Mouse (Mus musculus) B cell, adult 62 days (primary cell): Measurements from ENCODE around the gene Nxpe3. TPM values are rescaled to one million over a fixed set of nuclear protein-coding genes. Genes with fewer than 3 reads are reported as not detected.

Source experiments
- total RNA-seq: library from RNA; stranded (reverse); gene quantifications from 4 replicates; pipeline ENCODE4 v1.2.4, GENCODE M21; 2023

The Nxpe3 gene
- total RNA-seq: 22.6 to 28.6 TPM (median 24.6 TPM) in 4 replicates

DNA sequence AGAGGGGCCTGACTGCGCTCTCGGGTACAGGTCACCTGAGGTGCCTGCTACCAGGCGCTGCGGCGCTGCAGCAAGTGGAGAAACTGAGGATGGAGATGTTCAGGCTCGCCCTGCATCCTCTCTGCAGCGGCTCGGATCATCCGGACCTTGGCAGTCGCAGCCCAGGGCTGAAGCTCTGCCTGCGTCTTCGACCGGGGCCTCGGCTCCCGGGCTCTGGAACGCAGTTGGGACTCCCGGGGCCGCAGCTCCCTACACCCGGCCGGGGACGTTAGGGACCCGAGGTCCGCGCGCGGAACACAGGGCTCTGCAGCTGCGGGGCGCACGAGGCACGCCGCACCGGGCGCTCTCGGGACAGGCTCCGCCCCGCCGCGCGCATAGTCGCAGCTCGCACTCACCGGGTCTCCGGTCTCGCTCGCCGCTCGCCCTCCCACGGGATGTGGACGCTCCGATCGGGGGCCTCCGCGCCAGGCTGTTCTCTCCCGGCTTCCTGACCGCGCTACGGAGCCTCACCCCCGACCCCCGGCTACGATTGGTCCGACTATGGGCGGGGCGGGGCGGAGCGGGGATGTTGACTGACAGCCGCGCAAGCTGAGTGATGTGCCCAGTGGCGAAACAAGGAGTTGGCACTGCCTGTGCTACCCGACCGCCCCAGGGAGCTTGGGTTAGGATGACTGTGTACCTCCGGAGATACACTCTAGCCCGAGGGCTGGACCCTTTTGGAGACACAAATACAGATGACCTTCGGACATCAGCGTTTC is at the start of gene Nxpe3:
Gene Nxpe3, minus strand, starts transcription at position 393 of the 758 bp plus-strand sequence.

DNA sequence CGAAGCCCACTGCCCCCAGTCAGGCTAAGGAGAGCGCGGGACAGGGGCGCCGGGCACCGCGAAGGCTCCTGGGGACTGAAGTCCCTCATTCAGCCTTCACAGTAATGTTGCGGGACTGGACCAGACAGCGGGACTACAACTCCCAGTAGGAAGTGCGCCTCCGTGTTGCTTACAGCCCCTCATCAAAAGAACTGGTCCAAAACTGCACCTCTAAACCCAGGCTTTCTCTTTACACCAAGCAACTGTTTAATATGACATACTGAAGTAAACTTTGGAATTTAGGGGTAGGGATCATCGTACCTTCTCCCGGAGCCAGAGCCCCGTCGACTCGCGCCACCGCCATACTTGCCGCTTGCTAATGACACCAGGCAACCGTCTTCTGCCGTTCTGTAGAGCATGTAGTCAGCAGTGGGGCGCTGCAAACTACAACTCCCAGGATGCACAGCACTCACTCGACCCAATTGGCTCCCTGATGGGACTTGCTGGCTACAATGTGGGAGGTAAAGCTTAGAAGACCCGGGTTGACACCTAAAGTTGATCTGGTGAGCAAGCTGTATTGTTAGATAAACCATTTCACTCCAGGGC is 39.5 kb upstream of the Nxpe3 start, which contains the start of gene Cep97:
Gene Cep97, minus strand, starts transcription at position 403 of the 585 bp plus-strand sequence.

DNA sequence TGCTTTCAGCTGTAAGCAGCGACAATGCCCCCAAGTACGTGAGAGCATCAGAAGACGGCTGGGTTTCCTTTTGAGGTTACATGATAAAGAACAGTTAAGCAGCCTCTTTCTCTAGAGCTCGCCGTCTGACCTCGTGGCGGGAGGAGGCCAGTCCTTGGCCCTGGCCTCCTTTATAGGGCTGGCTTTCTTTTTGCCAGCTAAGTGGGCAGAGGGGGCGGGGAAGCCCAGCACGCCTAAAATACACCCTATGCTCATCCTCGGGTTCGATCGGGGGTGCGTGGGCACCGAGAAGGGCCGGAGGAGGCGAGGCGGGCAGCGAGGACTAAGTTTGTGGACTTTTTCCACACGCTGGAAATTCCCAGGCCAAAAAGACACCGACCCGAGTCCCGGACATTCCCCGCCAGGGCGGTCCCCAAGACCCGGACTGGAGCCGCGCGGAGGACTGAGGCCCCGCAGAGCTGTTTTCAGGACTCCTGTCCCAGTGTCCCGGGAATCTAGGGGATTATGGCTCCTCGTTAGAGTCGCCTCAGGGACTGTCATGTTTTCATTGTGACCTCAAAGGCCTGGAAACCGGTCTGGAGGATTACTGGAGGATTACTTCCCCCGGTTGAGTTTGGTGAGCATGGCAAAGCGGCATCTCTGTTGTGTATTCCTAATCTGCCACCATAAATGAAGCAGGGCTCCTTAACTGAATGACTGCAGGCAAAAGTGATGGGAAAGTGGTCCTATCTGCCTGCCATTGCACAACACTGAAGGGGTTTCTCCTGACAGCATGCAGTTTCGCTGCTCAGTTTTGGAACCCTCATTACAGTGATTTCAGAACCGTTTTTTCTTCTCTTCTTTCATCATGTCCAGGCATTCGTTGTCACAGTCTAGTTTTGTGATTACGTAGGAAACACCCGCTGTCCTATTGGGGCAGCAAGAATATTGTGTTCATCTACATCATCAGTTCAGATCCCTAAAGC is 56.3 kb downstream of the Nxpe3 start, which contains the start of gene Nfkbiz:
Gene Nfkbiz, minus strand, starts transcription at position 390 of the 965 bp plus-strand sequence.

Other genes with a start within 250 kb of the Nxpe3 start
- 76.9 to 100 TPM (median 86.5 TPM) in 4 replicates for gene Nfkbiz, start 56.4 kb downstream of the Nxpe3 start, total RNA-seq
- gene Cep97, start 39.6 kb upstream of the Nxpe3 start, total RNA-seq: 12.1 to 16.5 TPM (median 14.0 TPM) in 4 replicates
- gene Rpl24, start 71.0 kb upstream of the Nxpe3 start, total RNA-seq: 751 to 839 TPM (median 789 TPM) in 4 replicates
- 45.3 to 52.9 TPM (median 48.7 TPM) in 4 replicates for gene Zbtb11, start 78.6 kb upstream of the Nxpe3 start, total RNA-seq
- 101 to 112 TPM (median 108 TPM) in 4 replicates for gene Pcnp, start 134.5 kb upstream of the Nxpe3 start, total RNA-seq
- 11.1 to 15.0 TPM (median 12.9 TPM) in 4 replicates for gene Trmt10c, start 142.5 kb upstream of the Nxpe3 start, total RNA-seq
- 80.7 to 95.7 TPM (median 87.1 TPM) in 4 replicates for gene Senp7, start 153.1 kb upstream of the Nxpe3 start, total RNA-seq